Mouse (Mus musculus): ENCODE results near the gene Epb41l3. TPM values are rescaled to one million over a fixed set of nuclear protein-coding genes. Genes with fewer than 3 reads are reported as not detected.

Epb41l3 gene
- polyA plus RNA-seq, 1 experiment from 2014 or later: 8.5 TPM

DNA sequence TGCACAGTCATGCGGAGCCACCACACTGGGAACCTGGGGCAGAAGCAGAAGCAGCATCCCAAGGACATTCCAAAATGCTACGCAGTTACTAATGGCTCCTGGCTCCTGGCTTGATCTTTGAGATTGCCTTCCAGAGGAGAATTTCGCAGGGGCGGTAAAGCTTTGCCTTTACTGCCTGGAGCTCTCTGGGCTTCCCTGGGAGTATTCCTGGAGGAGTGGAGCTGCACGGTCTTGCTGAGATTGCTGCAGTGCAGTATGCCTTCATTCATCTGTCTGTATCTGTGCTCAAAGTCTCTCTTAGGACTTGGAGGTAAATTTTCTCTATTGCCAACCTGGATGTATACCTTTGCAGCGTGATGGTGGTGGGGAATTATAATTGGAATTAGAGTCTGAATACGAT, 52.0 kb downstream of the Epb41l3 start:
- Histone ChIP-seq H3K27me3 (ENCODE audit: control insufficient read depth, insufficient read depth, low read depth, low read length) (no peaks in the 10 kb centered on the region), H3K4me2 (ENCODE audit: low read depth, low read length) (no peak overlapping the region), H3K4me3 (ENCODE audit: low read depth, low read length) (no peak overlapping the region), H3K36me3 (ENCODE audit: control insufficient read depth, insufficient read depth) (no peaks in the 10 kb centered on the region), H3K4me1 (ENCODE audit: control insufficient read depth, low read depth, low read length) (no peaks in the 10 kb centered on the region), H3K9me3 (replicated peaks; ENCODE audit: control insufficient read depth, low read length) (no peaks in the 10 kb centered on the region), H3K27ac (ENCODE audit: low read length) (no peak overlapping the region), H3K9ac (ENCODE audit: low read depth, low read length) (no peak overlapping the region)
- 64% methylated on average over 7 of the region's 7 CpGs for WGBS (ENCODE audit: insufficient replicate concordance)
- ATAC-seq (ENCODE audit: low read depth): no peak

DNA sequence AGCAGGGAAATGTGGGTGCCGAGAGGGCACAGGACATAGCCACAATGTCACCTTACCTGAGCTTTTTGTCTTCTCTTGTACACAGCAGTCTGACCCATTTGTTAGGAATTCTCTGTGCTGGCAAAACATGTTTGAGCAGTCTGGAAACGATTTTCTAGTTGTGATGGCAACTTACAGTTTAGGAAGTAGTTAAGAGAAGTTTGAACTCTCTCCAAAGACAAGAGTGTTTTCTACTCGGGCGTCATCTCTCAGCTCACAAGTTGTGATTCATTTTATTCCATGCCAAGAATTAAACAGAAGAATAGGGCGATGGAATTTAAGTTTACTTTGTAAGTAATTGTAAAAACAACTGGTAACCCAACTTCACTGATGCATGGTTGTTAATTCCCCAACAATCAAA, 52.5 kb downstream of the Epb41l3 start:
- H3K4me1 ChIP-seq (ENCODE audit: control insufficient read depth, low read depth, low read length): no peaks in the 10 kb centered on the region
- ATAC-seq (ENCODE audit: low read depth): no peak
- 56% methylated on average over 5 of the region's 5 CpGs for WGBS (ENCODE audit: insufficient replicate concordance)
- no peak overlapping the region for H3K4me3 ChIP-seq (ENCODE audit: low read depth, low read length)
- no peak overlapping the region for H3K4me2 ChIP-seq (ENCODE audit: low read depth, low read length)
- no peak overlapping the region for H3K27ac ChIP-seq (ENCODE audit: low read length)
- no peaks in the 10 kb centered on the region for H3K36me3 ChIP-seq (ENCODE audit: control insufficient read depth, insufficient read depth)
- no peak overlapping the region for H3K9ac ChIP-seq (ENCODE audit: low read depth, low read length)
- H3K27me3 ChIP-seq (ENCODE audit: control insufficient read depth, insufficient read depth, low read depth, low read length): no peaks in the 10 kb centered on the region
- H3K9me3 ChIP-seq (replicated peaks; ENCODE audit: control insufficient read depth, low read length): no peaks in the 10 kb centered on the region

DNA sequence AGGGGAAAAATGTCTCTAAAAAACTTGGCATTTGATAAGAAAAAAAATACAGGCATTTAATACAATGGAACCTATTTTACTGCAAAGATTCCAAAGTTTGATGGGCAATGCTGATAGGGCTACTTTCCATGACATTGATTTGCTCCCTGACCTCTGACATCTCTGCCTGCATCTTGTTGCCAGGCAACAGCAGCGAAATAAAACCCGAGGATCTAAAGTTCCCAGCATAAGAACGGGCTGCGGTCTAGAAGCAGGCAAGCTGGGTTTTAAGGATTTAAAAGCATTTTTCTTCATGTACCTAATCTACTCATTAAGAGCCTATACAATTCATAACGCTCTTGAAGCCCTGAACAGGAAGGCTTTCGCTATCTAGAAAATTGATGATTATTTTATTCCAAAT, 54.0 kb downstream of the Epb41l3 start:
- Histone ChIP-seq H3K36me3 (ENCODE audit: control insufficient read depth, insufficient read depth) (no peaks in the 10 kb centered on the region), H3K9ac (ENCODE audit: low read depth, low read length) (no peak overlapping the region), H3K4me1 (ENCODE audit: control insufficient read depth, low read depth, low read length) (no peaks in the 10 kb centered on the region), H3K27me3 (ENCODE audit: control insufficient read depth, insufficient read depth, low read depth, low read length) (no peaks in the 10 kb centered on the region), H3K9me3 (replicated peaks; ENCODE audit: control insufficient read depth, low read length) (no peaks in the 10 kb centered on the region), H3K27ac (ENCODE audit: low read length) (no peak overlapping the region), H3K4me3 (ENCODE audit: low read depth, low read length) (no peak overlapping the region), H3K4me2 (ENCODE audit: low read depth, low read length) (no peak overlapping the region)
- 46% methylated on average over 6 of the region's 6 CpGs for WGBS (ENCODE audit: insufficient replicate concordance)
- ATAC-seq (ENCODE audit: low read depth): no peak

DNA sequence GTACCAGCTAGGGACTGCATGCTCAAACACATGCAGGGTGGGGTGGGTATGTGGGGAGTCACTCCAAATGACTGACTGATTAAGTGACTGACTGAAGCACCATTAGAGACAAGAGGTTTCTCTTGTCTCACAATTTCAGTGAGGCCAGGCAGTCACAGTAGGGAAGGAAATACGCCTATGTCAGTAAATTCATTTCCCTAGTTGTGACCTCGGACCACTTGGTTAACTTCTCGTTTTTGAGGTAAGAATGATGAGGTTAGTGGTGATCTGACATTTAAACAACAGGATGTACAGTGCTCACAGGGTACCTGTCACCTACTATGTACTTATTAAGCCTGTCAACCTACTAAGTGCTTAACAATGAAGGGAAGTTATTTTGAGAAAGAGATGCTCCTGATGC, 67.5 kb downstream of the Epb41l3 start:
- no peaks in the 10 kb centered on the region for H3K36me3 ChIP-seq (ENCODE audit: control insufficient read depth, insufficient read depth)
- H3K9me3 ChIP-seq (replicated peaks; ENCODE audit: control insufficient read depth, low read length): no peaks in the 10 kb centered on the region
- H3K27ac ChIP-seq (ENCODE audit: low read length): no peak overlapping the region
- H3K4me2 ChIP-seq (ENCODE audit: low read depth, low read length): no peak overlapping the region
- H3K4me1 ChIP-seq (ENCODE audit: control insufficient read depth, low read depth, low read length): no peaks in the 10 kb centered on the region
- no peak overlapping the region for H3K4me3 ChIP-seq (ENCODE audit: low read depth, low read length)
- ATAC-seq (ENCODE audit: low read depth): no peak
- 26% methylated on average over 3 of the region's 3 CpGs for WGBS (ENCODE audit: insufficient replicate concordance)
- H3K9ac ChIP-seq (ENCODE audit: low read depth, low read length): no peak overlapping the region
- H3K27me3 ChIP-seq (ENCODE audit: control insufficient read depth, insufficient read depth, low read depth, low read length): no peaks in the 10 kb centered on the region

DNA sequence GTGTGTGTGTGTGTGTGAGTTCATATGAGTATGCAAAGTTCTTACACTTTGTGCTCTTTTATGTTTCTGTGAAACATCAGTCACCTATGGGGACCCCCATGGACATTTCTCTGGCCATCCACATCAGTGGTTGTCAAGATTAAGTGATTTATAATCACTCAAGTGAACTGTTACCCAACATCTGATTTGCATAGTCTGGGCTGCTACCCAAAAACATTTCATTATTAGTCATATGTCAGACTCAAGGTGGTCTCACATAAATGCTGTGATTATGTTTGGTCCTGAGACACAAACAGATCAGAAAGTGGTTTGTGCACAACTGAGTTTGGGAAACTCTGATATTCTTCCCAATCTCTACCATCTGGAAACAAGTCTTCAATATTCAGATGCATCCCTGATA, 75.3 kb downstream of the Epb41l3 start:
- H3K27me3 ChIP-seq (ENCODE audit: control insufficient read depth, insufficient read depth, low read depth, low read length): 0 out of 2 replicates have a peak, but pooled peaks cover 1% of the 10 kb centered on the region
- no peaks in the 10 kb centered on the region for H3K4me1 ChIP-seq (ENCODE audit: control insufficient read depth, low read depth, low read length)
- no peak overlapping the region for H3K9ac ChIP-seq (ENCODE audit: low read depth, low read length)
- H3K4me3 ChIP-seq (ENCODE audit: low read depth, low read length): no peak overlapping the region
- ATAC-seq (ENCODE audit: low read depth): no peak
- no peak overlapping the region for H3K27ac ChIP-seq (ENCODE audit: low read length)
- no peak overlapping the region for H3K4me2 ChIP-seq (ENCODE audit: low read depth, low read length)
- H3K36me3 ChIP-seq (ENCODE audit: control insufficient read depth, insufficient read depth): no peaks in the 10 kb centered on the region
- no peaks in the 10 kb centered on the region for H3K9me3 ChIP-seq (replicated peaks; ENCODE audit: control insufficient read depth, low read length)

DNA sequence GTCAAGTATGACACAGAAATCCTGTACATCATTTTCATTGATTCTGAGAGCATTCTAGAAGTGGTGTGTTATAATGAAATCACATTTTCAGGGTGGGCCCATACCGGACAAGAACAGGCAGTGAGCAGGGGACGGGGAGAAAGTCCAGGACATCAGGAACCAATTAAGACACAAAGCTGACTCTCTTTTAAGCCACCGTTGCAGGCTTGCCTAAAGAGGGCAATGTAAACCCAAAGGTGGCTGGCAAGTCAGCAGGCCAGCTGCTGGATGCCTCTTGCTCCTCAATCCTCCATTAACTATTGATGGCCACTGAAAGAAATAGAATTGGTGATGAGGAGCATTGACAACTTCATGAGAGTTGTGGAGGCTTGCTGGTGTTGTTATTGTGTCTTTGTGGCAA, 75.8 kb downstream of the Epb41l3 start:
- Histone ChIP-seq H3K9ac (ENCODE audit: low read depth, low read length) (no peak overlapping the region), H3K36me3 (ENCODE audit: control insufficient read depth, insufficient read depth) (no peaks in the 10 kb centered on the region), H3K9me3 (replicated peaks; ENCODE audit: control insufficient read depth, low read length) (no peaks in the 10 kb centered on the region), H3K27me3 (ENCODE audit: control insufficient read depth, insufficient read depth, low read depth, low read length) (peaks cover 3% of the 10 kb centered on the region), H3K4me3 (ENCODE audit: low read depth, low read length) (no peak overlapping the region), H3K27ac (ENCODE audit: low read length) (no peak overlapping the region), H3K4me1 (ENCODE audit: control insufficient read depth, low read depth, low read length) (no peaks in the 10 kb centered on the region), H3K4me2 (ENCODE audit: low read depth, low read length) (no peak overlapping the region)
- no peak for ATAC-seq (ENCODE audit: low read depth)
- WGBS (ENCODE audit: insufficient replicate concordance): 35% methylated on average over 3 of the region's 3 CpGs

DNA sequence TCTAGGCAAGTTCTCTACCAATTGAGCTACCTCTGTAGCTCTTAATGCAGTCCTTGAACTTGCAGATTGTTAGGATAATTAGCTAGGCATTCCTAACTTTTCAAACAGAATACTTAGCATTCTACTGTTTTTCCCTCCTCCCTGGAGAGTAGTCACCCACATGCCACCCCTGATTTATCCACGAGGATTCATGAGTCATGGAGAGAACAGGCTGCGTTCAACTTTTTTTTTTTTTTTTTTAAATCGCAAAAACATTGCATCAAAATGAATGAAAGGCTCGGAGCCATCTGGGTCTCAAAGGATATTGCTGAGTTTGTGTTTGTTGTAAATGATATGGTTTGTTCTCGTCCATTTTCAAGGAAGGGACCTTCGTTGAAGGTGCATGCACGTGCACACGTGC, 79.6 kb downstream of the Epb41l3 start:
- no peak overlapping the region for H3K4me3 ChIP-seq (ENCODE audit: low read depth, low read length)
- no peaks in the 10 kb centered on the region for H3K36me3 ChIP-seq (ENCODE audit: control insufficient read depth, insufficient read depth)
- no peak overlapping the region for H3K27ac ChIP-seq (ENCODE audit: low read length)
- 65% methylated on average over 8 of the region's 8 CpGs for WGBS (ENCODE audit: insufficient replicate concordance)
- no peaks in the 10 kb centered on the region for H3K4me1 ChIP-seq (ENCODE audit: control insufficient read depth, low read depth, low read length)
- H3K9ac ChIP-seq (ENCODE audit: low read depth, low read length): no peak overlapping the region
- H3K9me3 ChIP-seq (replicated peaks; ENCODE audit: control insufficient read depth, low read length): no peaks in the 10 kb centered on the region
- peaks cover 17% of the 10 kb centered on the region for H3K27me3 ChIP-seq (ENCODE audit: control insufficient read depth, insufficient read depth, low read depth, low read length)
- H3K4me2 ChIP-seq (ENCODE audit: low read depth, low read length): no peak overlapping the region
- no peak for ATAC-seq (ENCODE audit: low read depth)

DNA sequence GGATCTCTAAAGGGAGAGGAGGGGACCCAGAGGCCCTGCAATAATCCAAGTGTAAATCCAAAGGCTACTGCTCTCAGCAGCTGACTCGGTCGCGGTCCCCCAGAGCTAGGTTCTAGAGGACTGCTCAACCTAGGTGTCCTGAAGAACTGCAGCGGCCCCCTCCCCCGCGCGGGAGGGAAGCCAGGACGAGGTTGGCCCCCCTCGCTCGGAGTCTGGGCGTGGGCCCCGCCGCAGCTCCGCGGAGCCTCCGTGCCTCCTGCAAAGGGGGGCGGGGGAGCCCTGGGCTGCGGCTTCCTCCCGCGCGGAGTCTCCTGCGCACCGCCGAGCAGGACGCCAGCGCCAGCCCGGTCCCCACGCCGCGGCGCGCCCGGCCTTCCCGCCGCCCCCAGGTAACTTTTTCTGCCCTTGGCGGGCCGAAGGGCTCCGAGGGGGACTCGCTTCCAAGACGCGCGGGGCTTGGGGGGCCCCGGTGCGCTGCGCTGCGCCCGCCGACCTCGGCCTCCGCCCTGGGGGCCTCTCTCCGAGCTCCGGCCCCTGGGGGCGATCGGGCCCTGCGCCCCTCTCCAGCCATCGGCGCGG, 81.1 kb downstream of the Epb41l3 start:
- Histone ChIP-seq H3K27ac (ENCODE audit: low read length) (no peak overlapping the region), H3K4me1 (ENCODE audit: control insufficient read depth, low read depth, low read length) (no peaks in the 10 kb centered on the region), H3K9ac (ENCODE audit: low read depth, low read length) (peak overlapping the region; percentile 41; the same call in 1 of the 2 replicates), H3K36me3 (ENCODE audit: control insufficient read depth, insufficient read depth) (no peaks in the 10 kb centered on the region), H3K4me3 (ENCODE audit: low read depth, low read length) (peak overlapping the region; percentile 59), H3K4me2 (ENCODE audit: low read depth, low read length) (peak overlapping the region; percentile 63), H3K27me3 (ENCODE audit: control insufficient read depth, insufficient read depth, low read depth, low read length) (peaks cover 17% of the 10 kb centered on the region), H3K9me3 (replicated peaks; ENCODE audit: control insufficient read depth, low read length) (no peaks in the 10 kb centered on the region)
- under 1% methylated on average over 58 of the region's 58 CpGs for WGBS (ENCODE audit: insufficient replicate concordance)
- ATAC-seq (ENCODE audit: low read depth): 0 out of 2 replicates have a peak, but pooled peaks have one; percentile 37

DNA sequence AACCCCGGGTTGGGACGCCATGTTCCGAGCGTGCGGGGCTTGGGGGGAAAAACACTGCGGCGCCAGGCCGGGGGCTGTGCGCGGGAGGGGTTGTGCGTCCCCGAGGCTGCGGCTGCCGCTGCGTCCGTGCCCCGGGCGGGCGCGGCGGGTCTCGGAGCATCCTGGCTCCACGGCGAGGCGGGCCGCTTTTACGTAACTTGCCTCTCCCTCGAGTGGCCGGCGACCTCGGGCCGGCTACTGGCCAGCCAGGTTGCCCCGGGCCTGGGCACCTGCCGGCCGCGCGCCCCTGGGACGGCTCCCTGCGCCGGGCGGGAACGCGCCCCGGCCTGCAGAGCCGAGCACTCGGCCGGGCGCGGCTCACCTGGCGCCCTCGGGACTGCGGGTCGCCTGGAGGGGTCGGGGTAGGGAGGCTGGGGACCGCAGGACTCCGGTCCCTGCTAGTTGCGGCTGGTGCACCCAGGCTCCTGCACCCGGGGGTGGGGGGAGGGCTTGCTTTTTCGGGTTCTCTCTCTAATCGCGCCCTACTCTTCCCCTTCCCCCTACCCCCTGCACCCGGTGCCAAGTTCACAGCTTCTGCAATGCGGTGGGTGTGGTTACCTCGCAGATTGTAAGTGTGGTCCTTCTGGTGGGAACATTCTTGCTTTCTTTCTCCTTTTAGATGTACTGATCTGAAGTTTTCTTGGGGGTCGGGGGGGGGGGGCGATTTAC, 81.8 kb downstream of the Epb41l3 start:
- peak overlapping the region; percentile 41 for H3K9ac ChIP-seq (ENCODE audit: low read depth, low read length)
- under 1% methylated on average over 65 of the region's 66 CpGs for WGBS (ENCODE audit: insufficient replicate concordance)
- no peaks in the 10 kb centered on the region for H3K36me3 ChIP-seq (ENCODE audit: control insufficient read depth, insufficient read depth)
- H3K4me3 ChIP-seq (ENCODE audit: low read depth, low read length): peak overlapping the region; percentile 59
- no peaks in the 10 kb centered on the region for H3K9me3 ChIP-seq (replicated peaks; ENCODE audit: control insufficient read depth, low read length)
- H3K4me2 ChIP-seq (ENCODE audit: low read depth, low read length): peak overlapping the region; percentile 63
- no peak overlapping the region for H3K27ac ChIP-seq (ENCODE audit: low read length)
- H3K4me1 ChIP-seq (ENCODE audit: control insufficient read depth, low read depth, low read length): no peaks in the 10 kb centered on the region
- peaks cover 17% of the 10 kb centered on the region for H3K27me3 ChIP-seq (ENCODE audit: control insufficient read depth, insufficient read depth, low read depth, low read length)
- ATAC-seq (ENCODE audit: low read depth): no peak
